9 mouse cellular contexts compared by ENCODE assay signal in the genomic region with DNA sequence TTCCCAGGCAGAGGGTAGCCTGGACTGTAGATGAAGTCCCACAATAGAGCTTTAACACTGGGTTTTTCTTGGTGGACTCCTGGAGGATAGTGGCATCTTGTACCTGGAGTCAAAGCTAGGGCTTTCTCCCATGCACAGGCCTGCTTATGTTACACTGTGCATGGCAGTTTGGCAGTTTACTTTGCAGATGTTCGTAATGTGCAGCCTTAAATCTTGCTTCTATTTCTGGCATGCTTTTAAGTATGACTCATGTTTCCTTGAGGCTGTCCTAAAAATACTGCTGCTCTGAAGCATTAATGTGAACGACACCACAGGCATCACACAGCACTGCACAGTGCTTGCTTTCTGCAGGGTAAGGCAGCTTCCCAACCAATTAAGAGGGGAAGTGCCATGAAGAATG. TPM values are rescaled to one million over a fixed set of nuclear protein-coding genes. Genes with fewer than 3 reads are reported as not detected.
DNase-seq lines count a peak whose midpoint lies in the region; ATAC-seq and TF ChIP-seq lines count a peak whose summit lies in the region.
"Had no signal": no experiment of that assay in that cellular context is flagged by ENCODE, and none has a peak within 500 bp of the region (broad histone marks: within the 10 kb centered on the region; RNA-seq: fewer than 3 reads in every experiment).

No protein-coding gene starts in this region.

- DNase-seq in gastrocnemius, adult 2 months = peak; percentile 45
- no peak for DNase-seq in gastrocnemius, postnatal 14 days
- DNase-seq in 416B (ENCODE audit: low read depth) = peak; percentile 88
- DNase-seq in embryonic facial prominence, embryonic 14.5 days (ENCODE audit: low spot score) = peak; percentile 89
- DNase-seq in intestine, embryonic 14.5 days (ENCODE audit: low spot score) = no peak
- DNase-seq in embryo, embryonic 9.5 days (ENCODE audit: extremely low spot score) = no peak

- no peaks in the 10 kb centered on the region for H3K27me3 ChIP-seq in embryonic facial prominence, embryonic 14.5 days (replicated peaks; ENCODE audit: control insufficient read depth, insufficient read depth, low read length)
- no peaks in the 10 kb centered on the region for H3K27me3 ChIP-seq in intestine, embryonic 14.5 days (replicated peaks; ENCODE audit: control insufficient read depth, insufficient read depth, low read length)

- H3K4me3 ChIP-seq in gastrocnemius, adult 2 months = no peak overlapping the region; the same call in 1 of the 2 replicates
- H3K4me3 ChIP-seq in embryonic facial prominence, embryonic 14.5 days (ENCODE audit: low read depth, low read length) = no peak overlapping the region
- H3K4me3 ChIP-seq in intestine, embryonic 14.5 days (ENCODE audit: low read depth, low read length) = no peak overlapping the region

- intact Hi-C loops in gastrocnemius, adult 2 months (cut with DNase I) = no loop called here
- intact Hi-C loops in gastrocnemius, postnatal 14 days (cut with DNase I; ENCODE audit: low total_unique reads) = no loop called here

- H3K27ac ChIP-seq in gastrocnemius, adult 2 months = peak overlapping the region; percentile 64
- H3K27ac ChIP-seq in embryonic facial prominence, embryonic 14.5 days (replicated peaks; ENCODE audit: low read depth, low read length) = peak overlapping the region; percentile 56
- H3K27ac ChIP-seq in intestine, embryonic 14.5 days (ENCODE audit: low read depth) = no peak overlapping the region

- H3K4me1 ChIP-seq in embryonic facial prominence, embryonic 14.5 days (ENCODE audit: control insufficient read depth, insufficient read depth, low read length) = peaks cover 12% of the 10 kb centered on the region
- H3K4me1 ChIP-seq in intestine, embryonic 14.5 days (replicated peaks; ENCODE audit: control insufficient read depth, insufficient read depth, low read length) = peaks cover 5% of the 10 kb centered on the region; the same call in 1 of the 2 replicates

- H3K4me2 ChIP-seq in embryonic facial prominence, embryonic 14.5 days (ENCODE audit: low read depth, low read length) = peak overlapping the region; percentile 14; the same call in 1 of the 2 replicates
- no peak overlapping the region for H3K4me2 ChIP-seq in intestine, embryonic 14.5 days (ENCODE audit: low read length)

- 4% methylated on average over 2 of the region's 2 CpGs for WGBS in embryonic facial prominence, embryonic 14.5 days
- 21% methylated on average over 2 of the region's 2 CpGs for WGBS in intestine, embryonic 14.5 days

- ATAC-seq in embryonic facial prominence, embryonic 14.5 days (ENCODE audit: low read depth) = peak; percentile 86
- ATAC-seq in intestine, embryonic 14.5 days (replicated peaks; ENCODE audit: low FRiP score, low TSS enrichment, low read depth) = peak; percentile 72; the same call in 1 of the 2 replicates
- 0 out of 2 replicates have a peak, but pooled peaks have one; percentile 18 for ATAC-seq in megakaryocyte, adult 5-6 weeks (ENCODE audit: poor library complexity, severe bottlenecking)
- ATAC-seq in erythroblast, adult 5-6 weeks (replicated peaks; ENCODE audit: low FRiP score, poor library complexity, severe bottlenecking) = no peak

- no peak overlapping the region for H3K9ac ChIP-seq in embryonic facial prominence, embryonic 14.5 days (ENCODE audit: low read depth, low read length)
- H3K9ac ChIP-seq in intestine, embryonic 14.5 days (ENCODE audit: low read length) = no peak overlapping the region

- no peaks in the 10 kb centered on the region for H3K36me3 ChIP-seq in embryonic facial prominence, embryonic 14.5 days (ENCODE audit: control insufficient read depth, insufficient read depth, low read length)
- no peaks in the 10 kb centered on the region for H3K36me3 ChIP-seq in intestine, embryonic 14.5 days (ENCODE audit: control insufficient read depth, insufficient read depth, low read length)

- no peak for TF ChIP-seq CTCF in gastrocnemius, adult 2 months (IDR thresholded peaks at IDR 0.05)

- H3K9me3 ChIP-seq in embryonic facial prominence, embryonic 14.5 days (ENCODE audit: control insufficient read depth, low read length) = no peaks in the 10 kb centered on the region
- no peaks in the 10 kb centered on the region for H3K9me3 ChIP-seq in intestine, embryonic 14.5 days (ENCODE audit: control insufficient read depth, low read length)
- H3K9me3 ChIP-seq: G1E had no signal

RNA-seq across cellular contexts. Expression of gene Vwa8, which starts 51.9 kb away (rescaled TPM):
- 10 to 100 TPM; 64.5 to 83.1 TPM for total RNA-seq in gastrocnemius, adult 2 months (2021)
- 10 to 100 TPM; 54.5 to 69.9 TPM for total RNA-seq in gastrocnemius, postnatal 14 days (2021)
- 11.7 and 13.1 TPM in 2 replicates for polyA plus RNA-seq in embryonic facial prominence, embryonic 14.5 days (2014; fragmentation: Nextera tagmentation; extraction: Ambion mirVana)
- polyA plus RNA-seq in intestine, embryonic 14.5 days (2014; fragmentation: Nextera tagmentation; extraction: Ambion mirVana) = 13.3 and 14.4 TPM in 2 replicates
- 7.9 and 9.0 TPM in 2 replicates for total RNA-seq in megakaryocyte, adult 5-6 weeks (2015)
- total RNA-seq in megakaryocyte, adult 5-6 weeks (2017) = 7.5 and 9.4 TPM in 2 replicates
- total RNA-seq in erythroblast, adult 5-6 weeks (2015; ENCODE audit: low replicate concordance) = 4.6 and 6.9 TPM in 2 replicates
- total RNA-seq in erythroblast, adult 5-6 weeks (2017; ENCODE audit: low replicate concordance) = 3.2 and 4.3 TPM in 2 replicates

Comparison
In these comparisons a context has a peak if more than half of its experiments do, and no peak if none do; other contexts are left out.
1. DNase-seq: peak in gastrocnemius, adult 2 months (single experiment), 416B (single experiment) and embryonic facial prominence, embryonic 14.5 days (single experiment); none in gastrocnemius, postnatal 14 days (single experiment), intestine, embryonic 14.5 days (single experiment) and embryo, embryonic 9.5 days (single experiment).
2. RNA of gene Vwa8, which starts 51.9 kb away (total RNA-seq): 64.5 to 83.1 TPM in gastrocnemius, adult 2 months and 54.5 to 69.9 TPM in gastrocnemius, postnatal 14 days; 7.5 to 9.4 TPM in megakaryocyte, adult 5-6 weeks and 3.2 to 6.9 TPM in erythroblast, adult 5-6 weeks; every median in the first group is over 4 times any median in the second.